Mouse (Mus musculus) heart, postnatal 0 days (tissue): ENCODE data around the gene Slc27a2. TPM values are rescaled to one million over a fixed set of nuclear protein-coding genes. Genes with fewer than 3 reads are reported as not detected.
A peak's percentile ranks its signal among the peaks of the same experiment; 100 is the strongest.

ENCODE experiments used
- ATAC-seq: fragments of 200-750 bp; cut with Nextera tagmentation; 2 replicates; pipeline ENCODE4 v1.8.0; 2017; ENCODE audit warnings: low read depth, moderate number of reproducible peaks, moderate library complexity; ENCODE audit not compliant: insufficient read depth
- DNase-seq: peaks from one replicate; pipeline ENCODE4 v3.0.0-alpha.2; 2016; ENCODE audit warnings: low spot score
- H3K27ac ChIP-seq: fragments of 300-500 bp; sonication (generic); 2 replicates; pipeline ENCODE4 v1.5.1; 2014; ENCODE audit warnings: low read depth, mild to moderate bottlenecking
- H3K27me3 ChIP-seq: fragments of 300-500 bp; sonication (generic); 2 replicates; pipeline ENCODE4 v1.6.1; 2014; ENCODE audit warnings: low read length, mixed read lengths; ENCODE audit not compliant: control insufficient read depth, insufficient read depth
- H3K36me3 ChIP-seq: fragments of 300-500 bp; sonication (generic); replicated peaks from 2 replicates; pipeline ENCODE4 v1.6.1; 2014; ENCODE audit warnings: low read length, mixed read lengths; ENCODE audit not compliant: control insufficient read depth, insufficient read depth
- H3K4me1 ChIP-seq: fragments of 300-500 bp; sonication (generic); 2 replicates; pipeline ENCODE4 v1.6.1; 2014; ENCODE audit warnings: antibody characterized with exemption; ENCODE audit not compliant: control insufficient read depth, insufficient read depth
- H3K4me2 ChIP-seq: fragments of 300-500 bp; sonication (generic); 2 replicates; pipeline ENCODE4 v1.6.1; 2014; ENCODE audit warnings: low read depth, mild to moderate bottlenecking, low read length, moderate library complexity
- H3K4me3 ChIP-seq: fragments of 300-500 bp; sonication (generic); 2 replicates; pipeline ENCODE4 v1.5.1; 2014; ENCODE audit warnings: low read depth, low read length
- H3K9ac ChIP-seq: fragments of 300-500 bp; sonication (generic); replicated peaks from 2 replicates; pipeline ENCODE4 v1.6.1; 2014; ENCODE audit warnings: low read depth, low read length, mixed read lengths
- H3K9me3 ChIP-seq: fragments of 300-500 bp; sonication (generic); replicated peaks from 2 replicates; pipeline ENCODE4 v1.6.1; 2016; ENCODE audit warnings: low read length; ENCODE audit not compliant: control insufficient read depth
- CTCF ChIP-seq: IDR thresholded peaks from 2 replicates; pipeline ENCODE4 v1.5.1; 2016; ENCODE audit warnings: antibody characterized with exemption, control low read depth, low read depth
- EP300 ChIP-seq: IDR thresholded peaks from 2 replicates; pipeline ENCODE4 v1.6.1; 2016; ENCODE audit warnings: antibody characterized with exemption, low read depth
- WGBS: fragments of 180-500 bp; shearing (Covaris S2); extraction: QIAGEN DNeasy Blood & Tissue Kit; methylation state at CpG from one replicate; pipeline ENCODE4 v1.1.7; 2014; 5-methylcytosine and 5-hydroxymethylcytosine counted together
- polyA plus RNA-seq: library from polyadenylated mRNA; unstranded; fragments of >200 nt; fragmentation: Nextera tagmentation; extraction: Ambion mirVana; gene quantifications from 2 replicates; pipeline ENCODE4 v1.2.1, GENCODE M21; 2015
- total RNA-seq: library from RNA; depleted of rRNA; stranded (reverse); fragments of >200 nt; gene quantifications from 2 replicates; pipeline ENCODE4 v1.2.3, GENCODE M21; 2014; ENCODE audit warnings: low replicate concordance

Slc27a2 gene
- total and polyA plus RNA-seq, 2 experiments from 2014 or later = 0.14 TPM; not detected in 1

- Histone ChIP-seq H3K4me2 (no peak overlapping the region), H3K9ac (no peak overlapping the region), H3K27ac (no peak overlapping the region), H3K4me1 (peaks cover 11% of the 10 kb centered on the region), H3K4me3 (no peak overlapping the region), H3K36me3 (no peaks in the 10 kb centered on the region), H3K27me3 (peaks cover 38% of the 10 kb centered on the region), H3K9me3 (no peaks in the 10 kb centered on the region)
- TF ChIP-seq CTCF = no peak
- no peak for TF ChIP-seq EP300
- ATAC-seq (no peak), DNase-seq (no peak)
- 85% methylated on average over 5 of the region's 5 CpGs for WGBS
Measured at GRCm38 (mm10) chr2:126555533-126555932, 3.3 kb downstream of the Slc27a2 start.

- no peak for TF ChIP-seq CTCF
- TF ChIP-seq EP300 = no peak
- 78% methylated on average over 1 of the region's 1 CpGs for WGBS
Measured at GRCm38 (mm10) chr2:126560094-126560493, 7.9 kb downstream of the Slc27a2 start.

GRCm38 (mm10) chr2:126563411-126564105 lies 11.4 kb downstream of the Slc27a2 start:
- H3K4me2 ChIP-seq = peak overlapping the region; percentile 5; the same call in 1 of the 2 replicates
- H3K27me3 ChIP-seq = no peaks in the 10 kb centered on the region
- ATAC-seq (peak; percentile 94), DNase-seq (peak; percentile 79)
- H3K9ac ChIP-seq = no peak overlapping the region
- H3K4me1 ChIP-seq = peaks cover 14% of the 10 kb centered on the region
- H3K36me3 ChIP-seq = no peaks in the 10 kb centered on the region
- peak; percentile 49; the same call in 1 of the 2 replicates for TF ChIP-seq EP300
- TF ChIP-seq CTCF = no peak
- no peak overlapping the region for H3K4me3 ChIP-seq
- H3K27ac ChIP-seq = peak overlapping the region; percentile 65
- H3K9me3 ChIP-seq = no peaks in the 10 kb centered on the region
- WGBS = 27% methylated on average over 17 of the region's 17 CpGs

More at GRCm38 (mm10) chr2:126560094-126560493, 7.9 kb downstream of the Slc27a2 start:
- Histone ChIP-seq H3K4me1 (peaks cover 14% of the 10 kb centered on the region), H3K9ac (no peak overlapping the region), H3K4me3 (no peak overlapping the region), H3K9me3 (no peaks in the 10 kb centered on the region), H3K4me2 (no peak overlapping the region), H3K27ac (no peak overlapping the region), H3K36me3 (no peaks in the 10 kb centered on the region), H3K27me3 (no peaks in the 10 kb centered on the region)
- DNase-seq = no peak
- no peak for ATAC-seq

DNA sequence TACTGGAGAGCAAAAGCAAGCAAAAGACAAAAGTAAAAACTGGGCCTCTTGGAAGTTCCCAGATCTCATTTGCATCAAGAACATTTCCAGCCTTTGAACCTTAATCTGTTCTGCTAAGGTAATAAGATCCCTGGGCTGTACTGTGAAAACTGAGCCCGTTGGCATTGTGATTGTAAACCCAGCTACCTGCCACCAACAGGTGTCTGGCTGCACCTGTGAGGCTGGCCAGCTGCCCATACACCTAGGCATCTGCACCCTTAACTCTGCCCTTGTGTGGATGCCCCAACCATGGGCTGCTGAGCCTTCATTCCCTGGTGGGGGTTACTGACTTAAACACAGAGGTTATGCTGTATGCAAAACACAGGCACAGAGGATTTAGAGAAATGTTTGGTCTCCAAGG lies 20.0 kb downstream of the Slc27a2 start:
- H3K36me3 ChIP-seq = no peaks in the 10 kb centered on the region
- H3K4me2 ChIP-seq = no peak overlapping the region
- peaks cover 7% of the 10 kb centered on the region; the same call in 1 of the 2 replicates for H3K9me3 ChIP-seq
- no peak for ATAC-seq
- 71% methylated on average over 1 of the region's 1 CpGs for WGBS
- no peak overlapping the region for H3K27ac ChIP-seq
- TF ChIP-seq CTCF (no peak), EP300 (no peak)
- 0 out of 2 replicates have a peak, but pooled peaks cover 3% of the 10 kb centered on the region for H3K27me3 ChIP-seq
- H3K9ac ChIP-seq = no peak overlapping the region
- no peak for DNase-seq
- no peak overlapping the region for H3K4me3 ChIP-seq
- H3K4me1 ChIP-seq = no peaks in the 10 kb centered on the region

GRCm38 (mm10) chr2:126572747-126573146 lies 20.5 kb downstream of the Slc27a2 start:
- Histone ChIP-seq H3K9me3 (peaks cover 7% of the 10 kb centered on the region; the same call in 1 of the 2 replicates), H3K27ac (no peak overlapping the region), H3K9ac (no peak overlapping the region), H3K36me3 (no peaks in the 10 kb centered on the region), H3K4me2 (no peak overlapping the region), H3K4me1 (no peaks in the 10 kb centered on the region), H3K4me3 (no peak overlapping the region), H3K27me3 (0 out of 2 replicates have a peak, but pooled peaks cover 3% of the 10 kb centered on the region)
- DNase-seq = no peak
- WGBS = 50% methylated on average over 4 of the region's 4 CpGs
- ATAC-seq = no peak
- TF ChIP-seq CTCF (no peak), EP300 (no peak)
